Mouse (Mus musculus) hematopoietic stem cell, adult 5-6 weeks (primary cell): ENCODE data around the gene 2310009B15Rik. TPM values are rescaled to one million over a fixed set of nuclear protein-coding genes. Genes with fewer than 3 reads are reported as not detected.

ENCODE experiments used
- ATAC-seq, 2 experiments: fragments of 125-278 bp in 1 of 2; replicated peaks in 1 of 2; 2 replicates each; pipeline ENCODE4 v1.8.0; 2016 to 2017; ENCODE audit warnings: inconsistent platforms in 2 of 2, mild to moderate bottlenecking in 2 of 2, moderate number of reproducible peaks in 2 of 2, low read depth in 1 of 2, moderate TSS enrichment in 1 of 2; ENCODE audit not compliant: low FRiP score in 2 of 2, poor library complexity in 2 of 2, severe bottlenecking in 2 of 2, insufficient read depth in 1 of 2, low TSS enrichment in 1 of 2
- total RNA-seq: library from RNA; stranded (forward); fragments of 172-1452, 232-1000 nt; gene quantifications from 2 replicates; pipeline ENCODE4 v1.2.3, GENCODE M21; 2017

The 2310009B15Rik gene
- total RNA-seq, 1 experiment from 2014 or later, result 9.9 TPM

DNA sequence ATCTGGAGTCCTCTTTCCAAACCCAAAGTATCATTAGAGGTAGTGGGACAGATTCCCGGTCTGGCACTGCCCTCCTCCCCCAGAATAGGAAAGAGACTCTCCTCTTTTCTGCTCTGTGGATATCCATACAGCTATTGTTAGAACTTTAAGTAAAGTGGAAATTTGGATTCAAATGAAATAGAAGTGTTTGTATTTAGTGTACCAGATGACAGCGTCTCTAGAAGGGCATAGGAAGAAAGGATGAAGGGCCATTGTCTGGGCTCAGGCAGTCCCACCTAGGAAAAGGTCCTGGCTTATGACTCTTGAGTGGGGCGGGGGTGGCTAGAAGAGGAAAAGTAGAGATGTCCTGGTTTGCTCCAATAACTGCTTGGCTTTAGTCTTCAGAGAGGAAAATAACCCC, 11.2 kb downstream of the 2310009B15Rik start:
- ATAC-seq, result no peak

DNA sequence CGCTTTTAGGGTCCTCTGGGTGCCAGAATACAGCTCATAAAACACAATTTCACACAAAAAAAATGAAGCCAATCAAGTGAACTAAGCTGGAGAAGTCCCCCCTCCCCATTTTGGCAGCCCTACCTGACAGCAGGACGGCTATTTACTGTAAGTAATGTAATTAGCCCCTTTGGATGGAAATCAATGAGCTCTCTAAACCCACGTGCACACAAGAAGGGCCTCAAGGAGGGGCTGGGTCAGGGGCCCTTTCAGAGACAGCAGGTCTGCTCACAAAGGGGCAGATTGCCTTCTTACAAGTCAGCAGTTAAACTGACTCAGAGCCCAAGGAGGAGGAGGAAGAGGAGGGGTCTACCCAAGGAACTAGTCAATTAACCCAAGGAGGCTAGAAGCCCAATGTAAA, 12.5 kb downstream of the 2310009B15Rik start:
- no peak for ATAC-seq

DNA sequence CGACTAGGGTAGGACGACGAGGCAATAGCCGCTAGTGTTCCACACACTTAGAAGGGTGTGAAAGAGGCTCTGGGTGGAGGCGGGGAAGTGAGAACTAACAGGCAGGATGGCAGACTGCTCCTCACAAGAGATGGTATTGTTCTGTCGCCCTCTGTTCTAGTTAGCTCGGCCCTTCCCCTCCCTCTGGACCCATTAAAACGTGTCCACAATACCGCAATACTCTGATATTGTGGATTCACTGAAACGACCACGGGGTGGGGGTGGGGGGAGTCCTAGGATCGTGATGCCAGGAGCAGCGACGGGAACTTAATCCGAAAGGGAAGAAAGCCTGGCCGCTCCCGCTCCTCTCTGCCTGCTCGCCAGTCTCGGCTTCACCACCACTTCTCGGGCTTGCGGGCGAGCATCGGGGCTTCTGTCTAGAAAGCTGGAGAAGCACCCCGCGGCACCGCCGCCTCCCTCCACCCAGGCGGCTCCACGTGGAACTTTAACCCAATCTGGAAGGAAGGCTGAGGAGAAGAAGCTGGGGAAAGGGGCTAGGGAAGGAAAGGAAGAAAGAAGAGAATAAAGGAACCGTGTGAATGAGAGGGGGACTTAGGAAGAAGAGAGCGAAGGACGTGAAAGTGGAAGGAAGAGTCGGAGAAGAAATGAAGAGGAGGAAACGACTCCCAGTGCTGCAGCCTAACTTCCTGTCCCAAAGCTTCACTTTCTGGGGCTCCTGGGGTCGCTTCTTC, 13.1 kb downstream of the 2310009B15Rik start:
- 0 out of 4 replicates have a peak, but pooled peaks of 1 of the 2 experiments have one; percentile 6 for ATAC-seq

DNA sequence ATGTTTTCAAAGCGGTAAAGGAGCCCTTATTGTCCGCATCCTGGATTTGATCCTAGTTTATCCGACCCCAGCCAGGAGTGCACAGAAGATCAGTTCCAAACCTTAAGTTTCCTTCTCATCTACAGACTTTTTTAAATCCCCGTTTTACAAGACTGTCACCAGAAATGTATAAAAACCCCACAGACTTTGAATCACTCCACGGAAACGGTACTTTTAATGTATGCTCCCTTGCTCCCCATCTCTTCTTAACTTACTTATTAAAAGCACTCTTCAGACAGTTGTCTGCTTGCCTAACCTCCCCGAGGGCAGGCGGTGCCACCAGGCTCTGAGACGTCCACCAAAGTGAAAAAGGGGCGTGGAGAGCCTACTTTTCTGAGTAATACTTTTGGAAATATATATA, 13.9 kb downstream of the 2310009B15Rik start:
- ATAC-seq, result no peak

DNA sequence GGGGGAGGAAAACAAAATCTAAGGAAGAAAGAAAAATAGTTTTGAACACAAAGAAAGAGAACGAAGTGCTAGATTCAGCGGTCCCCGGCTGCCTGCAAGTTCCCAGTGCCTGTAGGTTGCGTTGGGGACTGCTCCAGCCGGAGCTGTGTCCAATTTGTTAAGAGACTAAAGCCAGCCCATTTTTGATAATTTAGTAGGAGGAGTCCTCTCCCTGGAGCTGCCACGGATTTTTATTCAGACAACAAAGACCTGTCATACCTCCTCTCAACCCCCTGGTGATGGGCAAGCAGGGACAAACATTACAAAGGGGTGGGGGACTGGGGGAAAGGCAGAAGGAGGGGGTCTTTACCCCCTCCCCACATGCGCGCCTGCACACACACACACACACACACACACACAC, 14.3 kb downstream of the 2310009B15Rik start:
- ATAC-seq, result no peak

DNA sequence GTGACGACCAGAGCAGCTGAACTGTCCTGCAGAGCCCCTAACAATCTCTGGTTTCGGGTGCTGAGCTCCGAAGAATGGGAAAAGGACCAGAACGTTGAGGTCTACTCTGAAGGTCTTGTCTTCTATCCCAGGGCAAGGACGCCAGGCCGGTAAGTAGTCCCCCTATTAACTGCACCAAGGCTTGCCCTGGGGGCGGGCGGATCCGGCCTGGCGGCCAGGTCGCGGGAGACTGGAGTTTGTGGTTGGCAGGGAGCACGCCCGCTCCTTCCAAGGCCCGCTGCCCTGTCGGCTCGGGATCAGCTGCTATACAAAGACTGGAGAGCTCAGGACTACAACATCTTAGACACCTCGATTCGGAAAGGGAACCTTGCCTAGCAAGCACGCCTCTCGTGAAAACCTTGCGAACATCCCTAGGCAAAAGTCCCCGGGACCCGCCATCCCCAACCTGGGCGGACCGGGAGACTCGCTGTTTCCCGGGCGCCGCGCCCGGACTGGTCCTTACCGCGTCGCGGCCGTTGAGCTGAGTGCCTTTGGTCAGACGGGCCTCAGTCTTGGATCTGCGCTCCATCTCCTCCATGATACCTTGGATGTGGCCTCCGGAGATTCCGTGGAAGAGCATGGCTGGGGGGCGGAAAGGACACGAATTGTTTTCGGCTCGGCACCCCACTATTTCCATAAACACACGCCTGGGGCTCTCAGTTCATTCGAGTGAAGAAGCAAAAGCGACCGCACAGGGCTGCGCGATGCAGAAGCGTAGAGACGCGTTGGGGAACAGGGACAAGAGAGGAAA, 15.2 kb downstream of the 2310009B15Rik start:
- no peak for ATAC-seq

DNA sequence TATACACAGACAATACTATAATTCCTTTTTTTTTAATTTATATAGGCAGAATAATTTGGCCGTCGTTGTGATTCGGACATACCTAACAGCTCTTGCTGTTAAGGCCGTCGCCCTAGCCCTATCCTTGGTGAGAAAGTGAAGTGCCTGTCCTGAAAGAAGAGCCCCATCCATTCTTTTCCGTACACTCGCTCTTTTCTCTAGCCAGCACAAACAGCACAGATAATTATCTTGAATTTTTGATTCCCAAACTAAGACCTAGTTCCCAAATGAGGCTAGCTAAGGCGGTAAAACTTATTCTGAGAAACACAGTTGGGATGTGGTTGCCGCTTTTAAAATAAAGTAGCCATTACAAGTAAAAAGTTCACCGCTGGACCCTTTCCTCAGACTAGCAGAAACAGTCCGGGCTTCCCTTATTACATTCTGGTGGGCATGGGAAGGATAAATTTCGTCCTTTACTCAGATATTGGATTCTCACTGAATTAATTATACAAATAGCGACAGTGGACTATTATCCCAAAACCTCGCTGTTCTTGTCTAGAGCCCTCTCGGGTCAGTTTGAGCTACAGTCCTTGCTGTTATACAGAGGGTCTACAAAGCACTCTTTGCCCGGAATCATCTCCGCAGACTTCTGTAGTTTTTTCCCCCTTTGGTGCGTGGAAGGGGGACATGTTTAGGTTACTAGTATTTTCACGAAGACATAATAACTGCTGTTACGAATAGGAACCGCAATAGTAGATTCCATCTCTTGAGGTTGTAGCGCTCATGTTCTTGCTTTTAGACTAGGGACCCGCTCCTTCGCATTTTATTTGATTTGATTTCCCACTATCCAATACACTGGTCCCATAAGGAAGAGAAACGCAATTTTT, 16.0 kb downstream of the 2310009B15Rik start:
- no peak for ATAC-seq

DNA sequence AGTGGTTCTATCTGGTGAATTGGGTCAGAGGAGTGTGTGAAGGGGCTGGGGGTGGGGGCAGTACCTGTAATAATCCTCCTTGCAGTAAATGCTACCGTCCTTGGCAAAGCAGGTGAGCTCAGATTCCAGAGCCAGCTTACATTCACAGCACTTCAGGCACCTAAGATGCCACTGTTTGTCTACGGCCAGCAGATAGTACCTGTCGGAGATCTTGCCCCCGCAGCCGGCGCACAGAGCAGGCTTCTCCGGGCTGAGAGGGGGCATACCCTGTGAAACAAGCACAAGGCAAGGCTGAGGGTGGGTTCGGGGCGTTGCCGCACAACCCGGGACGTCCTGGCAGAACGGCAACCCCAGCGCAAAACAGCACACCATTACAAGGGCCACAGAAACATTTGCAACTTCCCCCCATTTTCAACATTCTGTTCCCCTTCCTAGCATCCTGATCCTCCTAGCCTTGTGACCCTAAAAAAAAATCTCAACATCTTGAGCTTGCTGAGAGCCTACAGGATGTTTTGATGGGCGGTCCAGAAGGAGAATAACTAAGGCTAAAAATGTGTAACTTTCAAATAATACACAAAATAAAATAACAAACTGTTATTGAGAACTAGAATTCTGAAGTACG, 16.7 kb downstream of the 2310009B15Rik start:
- no peak for ATAC-seq

DNA sequence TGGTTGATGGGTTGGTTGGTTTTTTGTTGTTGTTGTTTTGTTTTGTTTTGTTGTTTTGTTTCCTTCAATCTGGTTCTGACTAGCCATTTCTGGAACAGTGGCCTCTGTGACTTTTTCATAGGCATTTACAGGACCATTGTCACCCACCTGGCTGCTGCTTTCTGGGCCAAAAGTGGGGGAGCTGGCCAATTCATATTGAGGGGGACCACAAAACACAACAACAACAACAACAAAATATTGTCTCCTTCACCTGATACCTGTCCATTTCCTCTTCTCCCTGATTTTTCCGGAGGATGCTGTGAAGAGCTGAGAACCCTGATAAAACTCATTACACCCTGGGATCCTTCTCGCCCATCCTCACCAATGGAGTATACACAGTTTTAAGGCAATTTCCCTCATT, 17.4 kb downstream of the 2310009B15Rik start:
- ATAC-seq, result no peak

DNA sequence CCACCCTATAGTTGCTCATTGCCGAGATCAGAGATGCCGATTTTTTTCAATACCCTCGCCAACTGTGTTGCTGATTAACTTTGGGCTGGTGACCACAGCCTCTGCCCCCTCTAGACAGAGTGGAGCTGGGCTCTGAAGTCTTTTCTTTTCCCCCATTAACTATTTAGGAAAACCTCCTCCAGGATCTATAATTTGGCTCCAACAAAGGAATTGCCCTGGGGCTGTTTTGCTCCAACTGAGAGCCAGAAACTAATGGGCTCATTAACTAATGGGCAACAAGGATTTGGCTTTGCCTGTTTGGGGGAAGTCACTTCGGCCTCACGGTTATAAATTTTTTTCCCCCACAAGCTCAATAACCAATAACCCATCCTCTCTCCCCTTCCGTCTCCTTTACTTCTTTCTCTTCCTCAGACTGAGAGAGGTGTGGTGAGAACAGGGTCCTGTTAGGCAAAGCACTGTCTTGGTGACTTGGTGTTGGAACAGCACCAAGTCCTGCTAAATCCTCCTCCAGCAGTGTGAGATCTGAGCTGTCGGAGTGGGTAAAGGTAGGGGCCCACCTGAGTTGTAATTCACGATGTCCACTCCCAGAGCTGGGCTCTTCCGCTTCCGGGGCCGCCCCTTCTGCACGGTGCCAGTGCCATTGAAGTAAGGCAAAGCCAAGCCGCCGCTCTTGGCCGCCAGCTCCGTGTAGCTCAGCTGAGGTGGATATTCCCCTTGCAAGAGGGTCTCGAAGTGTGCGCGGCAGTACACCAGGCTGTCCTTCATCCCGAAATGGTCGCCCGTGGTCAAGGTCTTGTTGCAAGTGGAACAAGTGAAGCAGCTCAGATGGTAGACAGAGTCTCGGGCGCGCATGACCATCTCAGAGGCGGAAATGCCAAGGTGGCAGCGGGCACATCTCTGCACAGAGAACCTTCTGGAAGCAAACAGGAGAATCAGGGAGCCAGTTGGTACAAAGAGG, 18.6 kb downstream of the 2310009B15Rik start:
- ATAC-seq, result no peak

DNA sequence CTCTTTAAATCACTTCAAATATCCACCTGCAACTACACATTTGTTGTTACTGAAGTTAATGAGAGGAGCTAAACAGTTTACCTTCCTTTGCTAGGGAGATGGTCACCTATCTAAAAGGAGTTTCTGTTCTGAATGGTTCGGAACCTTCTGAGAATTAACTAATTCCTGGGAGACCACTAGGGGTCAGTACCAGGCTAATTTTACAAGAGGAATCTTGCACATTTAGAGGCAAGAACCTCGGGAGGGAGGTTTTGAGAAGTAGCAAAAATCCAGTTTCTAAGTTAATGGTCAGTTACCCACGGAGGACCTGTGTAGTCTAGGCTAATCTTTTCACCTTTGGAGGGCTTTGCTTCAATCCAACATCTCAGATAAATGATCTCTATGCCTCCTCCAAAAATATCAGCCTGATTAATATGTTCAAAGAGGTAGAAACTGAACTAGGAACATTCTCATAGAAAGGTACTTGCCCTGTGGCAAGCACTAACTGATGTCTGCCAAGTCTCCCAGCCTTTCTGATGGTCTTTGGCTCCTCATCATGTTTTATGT, 21.2 kb downstream of the 2310009B15Rik start:
- ATAC-seq, result peak; percentile 29 to 44; a peak in 3 of 4 replicates

DNA sequence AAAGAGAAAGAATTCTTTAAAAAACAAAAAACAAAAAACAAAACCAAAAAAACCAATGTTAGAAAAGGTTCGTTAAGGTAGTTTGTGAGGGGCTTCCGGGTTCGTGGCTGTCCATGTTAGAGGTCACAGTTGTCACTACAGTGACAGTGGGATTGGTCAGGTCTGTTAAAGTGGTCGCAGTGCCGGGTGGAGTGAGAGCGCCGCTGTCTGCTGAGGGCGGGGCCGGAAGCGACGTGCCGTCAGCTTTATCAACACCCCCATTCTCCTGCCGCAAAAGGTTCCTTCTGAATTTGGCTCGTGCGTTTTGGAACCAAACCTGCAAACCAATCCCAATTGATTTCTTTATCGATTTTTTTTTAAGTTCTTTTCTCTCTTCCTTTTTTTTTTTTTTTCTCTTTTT, 25.3 kb downstream of the 2310009B15Rik start:
- ATAC-seq, result peak; percentile 62 to 64

DNA sequence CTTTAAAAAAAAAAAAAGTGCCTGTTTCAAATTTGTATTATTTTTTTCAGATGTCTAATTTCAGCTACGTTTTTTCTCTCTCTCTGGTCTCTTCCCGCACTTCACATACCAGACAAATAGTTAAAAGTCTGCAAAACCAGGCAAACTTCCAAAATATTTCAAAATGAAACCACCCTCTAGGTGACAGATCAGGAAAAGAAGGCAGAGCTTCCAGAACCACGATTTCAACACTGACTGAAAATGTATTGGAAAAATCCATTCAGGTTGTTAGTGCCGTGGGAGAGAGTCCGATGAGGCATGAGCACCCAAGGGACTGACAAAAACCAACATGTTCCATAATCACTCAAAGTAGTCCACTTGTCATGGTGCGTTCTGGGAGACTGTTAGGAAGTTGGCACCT, 29.8 kb downstream of the 2310009B15Rik start:
- no peak for ATAC-seq

DNA sequence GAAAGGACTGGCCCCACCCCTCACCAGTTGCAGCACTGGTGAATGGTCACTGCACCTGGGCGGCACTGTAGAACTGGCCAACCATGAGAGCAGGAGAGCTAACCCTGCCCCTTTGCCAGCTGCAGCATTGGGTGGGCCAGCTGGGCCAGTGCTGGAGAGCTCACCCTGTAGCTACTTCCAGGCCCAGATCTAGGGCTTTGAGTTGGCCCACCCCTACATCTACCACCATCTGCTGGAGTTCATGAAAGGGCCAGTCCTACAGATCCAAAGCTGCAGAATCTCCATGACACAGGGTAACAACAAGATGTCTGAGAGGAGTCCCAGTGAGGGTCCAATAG, 33.7 kb downstream of the 2310009B15Rik start:
- ATAC-seq, result no peak

DNA sequence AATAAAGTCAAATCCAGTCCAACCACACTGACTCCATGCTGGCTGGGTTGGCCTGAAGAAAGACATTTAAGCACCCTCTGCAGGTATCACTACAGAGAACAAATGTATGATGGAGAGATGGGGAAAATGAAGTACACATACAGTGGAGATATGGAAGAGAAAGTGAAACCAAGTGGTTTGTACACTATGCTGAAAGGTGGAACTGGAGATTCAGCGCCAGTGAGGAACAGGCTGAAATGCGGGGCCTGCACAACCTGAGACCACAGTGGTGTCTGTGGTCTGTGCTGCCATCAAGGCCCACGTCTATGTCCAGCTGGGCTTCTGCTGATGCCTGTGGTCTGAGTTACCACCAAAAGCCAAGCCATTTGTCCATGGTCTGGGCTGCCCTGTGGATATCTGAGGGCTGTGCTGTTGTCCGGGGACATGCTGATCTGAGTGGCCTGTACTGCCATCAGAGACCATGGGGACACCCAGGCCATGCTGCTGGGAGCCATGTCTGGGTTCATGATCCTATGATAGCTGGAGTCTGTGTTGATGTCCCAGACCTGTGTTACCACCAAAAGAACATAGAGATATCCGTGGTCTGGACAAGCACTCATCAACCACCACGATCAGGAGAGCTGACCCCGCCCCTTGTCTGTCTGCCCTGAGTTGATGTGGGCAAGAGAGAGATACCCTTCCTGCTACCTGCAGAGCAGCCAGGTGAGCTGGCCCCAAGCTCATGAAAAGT, 34.2 kb downstream of the 2310009B15Rik start:
- ATAC-seq, result peak; percentile 87 to 88
